Mouse (Mus musculus) hindbrain, embryonic 15.5 days (tissue): ENCODE measurements around the gene Ift81. TPM values are rescaled to one million over a fixed set of nuclear protein-coding genes. Genes with fewer than 3 reads are reported as not detected.
A peak's percentile ranks its signal among the peaks of the same experiment; 100 is the strongest.
"Not testable (repeated sequence)": the region's sequence is repeated elsewhere in the genome, so short reads cannot be mapped to it uniquely, and the experiment has no call there.

ENCODE experiments used
- ATAC-seq: fragments of 200-750 bp; cut with Nextera tagmentation; 2 replicates; pipeline ENCODE4 v1.8.0; 2017; ENCODE audit warnings: low read depth, moderate number of reproducible peaks, moderate TSS enrichment; ENCODE audit not compliant: low FRiP score
- H3K27ac ChIP-seq: fragments of 300-500 bp; sonication (generic); replicated peaks from 2 replicates; pipeline ENCODE4 v1.5.1; 2015; ENCODE audit warnings: mild to moderate bottlenecking, inconsistent platforms
- H3K27me3 ChIP-seq: fragments of 300-500 bp; sonication (generic); 2 replicates; pipeline ENCODE4 v1.6.1; 2015; ENCODE audit warnings: control low read depth, inconsistent platforms
- H3K36me3 ChIP-seq: fragments of 300-500 bp; sonication (generic); 2 replicates; pipeline ENCODE4 v1.6.1; 2015; ENCODE audit warnings: control low read depth, inconsistent platforms
- H3K4me1 ChIP-seq: fragments of 300-500 bp; sonication (generic); replicated peaks from 2 replicates; pipeline ENCODE4 v1.6.1; 2015; ENCODE audit warnings: control low read depth, inconsistent platforms
- H3K4me2 ChIP-seq: fragments of 300-500 bp; sonication (generic); 2 replicates; pipeline ENCODE4 v1.6.1; 2015; ENCODE audit warnings: moderate library complexity, mild to moderate bottlenecking, inconsistent platforms
- H3K4me3 ChIP-seq: fragments of 300-500 bp; sonication (generic); 2 replicates; pipeline ENCODE4 v1.5.1; 2015; ENCODE audit warnings: mild to moderate bottlenecking, inconsistent platforms
- H3K9ac ChIP-seq: fragments of 300-500 bp; sonication (generic); 2 replicates; pipeline ENCODE4 v1.6.1; 2015; ENCODE audit warnings: inconsistent platforms
- H3K9me3 ChIP-seq: fragments of 300-500 bp; sonication (generic); 2 replicates; pipeline ENCODE4 v1.6.1; 2016; ENCODE audit warnings: control low read depth, inconsistent platforms
- WGBS: fragments of 180-500 bp; shearing (Covaris S2); methylation state at CpG from one replicate; pipeline ENCODE4 v1.1.7; 2015; 5-methylcytosine and 5-hydroxymethylcytosine counted together
- polyA plus RNA-seq: library from polyadenylated mRNA; unstranded; fragments of >200 nt; fragmentation: Nextera tagmentation; extraction: Ambion mirVana; gene quantifications from 2 replicates; pipeline ENCODE4 v1.2.1, GENCODE M21; 2015

Ift81 gene
- 52.9 and 68.5 TPM in 2 replicates for polyA plus RNA-seq

DNA sequence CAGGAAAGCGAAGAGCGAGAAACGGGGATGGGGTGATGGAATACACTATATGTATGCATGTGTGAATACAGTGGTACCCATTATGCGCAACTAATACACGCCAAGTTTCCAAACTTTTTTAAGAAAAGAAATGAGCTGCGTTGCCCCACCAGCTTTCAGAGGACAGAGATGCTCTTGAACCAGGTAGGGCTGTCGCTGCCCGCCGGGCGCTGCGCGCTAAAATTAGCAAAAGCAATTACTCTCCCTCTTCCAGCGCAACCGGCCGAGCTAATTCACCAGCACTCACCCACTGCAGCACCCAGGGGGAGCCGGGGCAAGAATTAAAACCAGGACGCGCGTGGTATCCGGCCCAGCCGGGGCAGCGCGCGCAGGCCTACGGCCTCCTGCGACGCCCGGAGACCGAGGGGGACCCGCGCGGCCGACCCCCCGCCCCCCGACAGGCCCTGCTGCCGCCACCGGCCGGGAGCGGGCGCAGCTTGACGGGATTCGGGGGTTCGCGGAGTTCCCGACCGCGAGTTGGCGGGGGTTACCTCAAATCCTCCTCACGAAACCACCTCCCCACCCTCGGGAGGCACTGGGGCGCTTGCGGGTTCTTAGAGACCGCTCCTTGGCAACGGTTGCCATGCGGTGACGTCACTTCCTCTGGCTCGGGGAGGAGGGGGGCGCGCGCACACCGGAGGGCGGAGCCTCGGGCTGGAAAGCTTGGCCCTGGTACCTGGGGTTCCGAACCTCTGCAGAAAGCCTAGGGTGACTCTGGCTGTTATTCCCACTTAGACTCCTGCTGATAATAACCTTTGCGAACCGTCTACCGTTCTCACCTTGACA, at the start of gene Ift81:
Ift81 (minus strand) TSS at position 611 of the 825 bp plus-strand sequence.
- WGBS = under 1% methylated on average over 67 of the region's 67 CpGs
- Histone ChIP-seq H3K36me3 (peaks cover 10% of the 10 kb centered on the region; the same call in 1 of the 2 replicates), H3K27ac (peak within 1 kb of the TSS; percentile 95), H3K9me3 (no peaks in the 10 kb centered on the region), H3K4me1 (peaks cover 9% of the 10 kb centered on the region), H3K4me2 (peak within 1 kb of the TSS; percentile 75), H3K27me3 (no peaks in the 10 kb centered on the region), H3K9ac (peak within 1 kb of the TSS; percentile 90), H3K4me3 (peak within 1 kb of the TSS; percentile 93)
- peak; percentile 94 for ATAC-seq

DNA sequence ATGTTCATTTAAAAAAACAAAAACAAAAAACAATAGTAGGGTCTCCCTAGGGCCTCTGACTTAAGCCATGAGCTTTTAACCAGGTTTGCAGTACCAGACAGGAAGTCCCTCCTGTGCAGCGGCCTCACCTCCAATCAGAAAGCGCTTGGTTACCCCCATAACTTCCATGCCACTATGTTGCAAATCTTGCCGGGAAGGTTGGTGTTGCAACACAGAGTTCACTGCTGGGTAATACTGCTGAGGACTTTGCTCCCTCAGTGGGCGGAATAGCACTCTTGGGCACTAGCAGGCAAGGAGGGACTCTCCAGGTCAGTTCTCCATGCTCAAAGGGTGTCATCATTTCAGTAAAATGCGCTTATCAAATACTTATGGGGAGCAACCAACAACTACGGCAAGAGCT, 48.2 kb upstream of the Ift81 start:
- no peaks in the 10 kb centered on the region for H3K36me3 ChIP-seq
- ATAC-seq = no peak
- no peak overlapping the region for H3K27ac ChIP-seq
- no peak overlapping the region for H3K9ac ChIP-seq
- H3K27me3 ChIP-seq = no peaks in the 10 kb centered on the region
- WGBS = 95% methylated on average over 6 of the region's 6 CpGs
- no peaks in the 10 kb centered on the region for H3K9me3 ChIP-seq
- no peak overlapping the region for H3K4me2 ChIP-seq
- no peak overlapping the region for H3K4me3 ChIP-seq
- H3K4me1 ChIP-seq = no peaks in the 10 kb centered on the region

DNA sequence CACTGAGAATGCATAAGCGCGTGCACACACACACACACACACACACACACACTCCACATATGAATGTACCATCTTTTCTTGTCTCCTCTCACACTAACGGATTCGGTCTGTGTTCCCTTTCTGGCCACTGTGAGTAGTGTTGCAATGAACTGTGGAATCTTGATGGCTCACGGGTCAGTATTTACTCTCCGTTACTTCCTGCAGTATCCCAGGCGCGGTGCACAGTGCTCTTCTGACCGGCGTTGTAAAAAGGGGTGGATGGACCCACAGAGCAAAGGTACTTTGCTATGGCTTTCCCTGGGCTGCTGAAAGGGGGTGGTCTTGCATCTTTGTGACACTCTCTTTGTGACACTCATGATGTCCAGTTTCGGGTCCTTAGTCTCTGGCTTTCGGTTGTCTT, 42.5 kb upstream of the Ift81 start:
- no peaks in the 10 kb centered on the region for H3K27me3 ChIP-seq
- 95% methylated on average over 12 of the region's 12 CpGs for WGBS
- ATAC-seq = no peak

DNA sequence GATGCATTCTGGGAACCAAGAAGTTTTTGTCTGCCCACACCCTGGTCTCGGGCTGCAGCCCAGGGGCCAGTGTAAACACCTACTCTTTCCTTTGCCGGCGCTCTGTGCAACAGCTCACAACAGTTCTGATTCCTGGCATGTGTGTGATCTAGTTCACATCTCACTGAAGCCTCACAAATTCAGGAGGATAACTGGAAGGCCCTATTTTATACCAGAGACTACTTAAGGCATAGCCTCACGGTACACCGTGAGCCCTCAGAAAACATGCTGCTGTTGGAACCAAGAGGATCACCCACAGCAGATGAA, 39.9 kb upstream of the Ift81 start:
- Histone ChIP-seq H3K9ac (no peak overlapping the region), H3K9me3 (no peaks in the 10 kb centered on the region), H3K4me3 (no peak overlapping the region), H3K27ac (peak overlapping the region; percentile 80), H3K4me1 (peaks cover 26% of the 10 kb centered on the region), H3K36me3 (no peaks in the 10 kb centered on the region), H3K27me3 (no peaks in the 10 kb centered on the region), H3K4me2 (no peak overlapping the region)
- WGBS = 46% methylated on average over 5 of the region's 5 CpGs
- no peak for ATAC-seq

More for the DNA sequence above, 42.5 kb upstream of the Ift81 start:
- Histone ChIP-seq H3K36me3 (no peaks in the 10 kb centered on the region), H3K27ac (no peak overlapping the region), H3K4me2 (no peak overlapping the region), H3K9me3 (no peaks in the 10 kb centered on the region), H3K4me1 (peaks cover 26% of the 10 kb centered on the region), H3K9ac (no peak overlapping the region), H3K4me3 (no peak overlapping the region)

DNA sequence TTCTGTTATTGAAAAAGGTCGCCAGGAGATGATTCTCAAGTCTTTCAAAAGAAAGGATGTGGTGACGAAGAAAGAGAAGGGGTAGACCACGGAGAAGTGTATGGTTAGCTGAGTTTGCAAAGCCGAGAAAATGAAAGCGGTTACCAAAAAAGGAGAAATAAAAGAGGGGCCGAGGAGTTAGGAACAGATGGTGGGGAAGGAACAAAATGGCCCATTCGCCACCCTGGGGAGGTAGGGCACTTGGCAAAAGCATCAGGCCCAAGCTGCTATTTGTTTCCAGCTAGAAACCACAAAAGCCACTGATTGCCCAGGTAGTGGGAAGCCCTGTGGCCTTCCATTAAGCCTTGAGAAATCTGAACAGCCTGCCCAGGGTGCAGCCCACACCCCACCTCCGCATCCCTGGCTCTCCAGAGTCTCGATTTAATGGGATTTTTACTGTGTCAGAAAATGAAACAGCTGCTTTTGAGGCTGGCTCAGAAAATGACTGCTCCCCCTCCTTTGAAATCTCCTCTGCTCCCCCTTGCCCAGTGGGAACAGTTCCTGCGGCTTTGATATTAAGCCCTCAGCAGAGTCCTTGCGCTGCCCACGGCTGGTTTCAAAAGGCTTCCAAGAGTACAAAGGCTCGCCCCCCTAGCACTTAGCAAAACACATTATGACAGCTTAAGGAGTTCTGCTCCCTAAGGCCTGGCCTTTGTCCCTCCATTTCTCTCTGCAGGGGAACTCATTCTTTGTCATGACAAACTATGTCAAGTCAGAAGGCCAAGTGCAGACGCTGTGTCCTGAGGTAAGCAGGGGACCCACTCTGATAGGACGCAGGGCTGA, 39.3 kb upstream of the Ift81 start:
- 12% methylated on average over 15 of the region's 15 CpGs for WGBS
- peak overlapping the region; percentile 16; the same call in 1 of the 2 replicates for H3K4me2 ChIP-seq
- H3K4me1 ChIP-seq = peaks cover 26% of the 10 kb centered on the region
- ATAC-seq = peak; percentile 59; the same call in 1 of the 2 replicates
- no peaks in the 10 kb centered on the region for H3K27me3 ChIP-seq
- no peaks in the 10 kb centered on the region for H3K36me3 ChIP-seq
- no peak overlapping the region for H3K4me3 ChIP-seq
- H3K27ac ChIP-seq = peak overlapping the region; percentile 80
- H3K9me3 ChIP-seq = no peaks in the 10 kb centered on the region
- no peak overlapping the region for H3K9ac ChIP-seq

DNA sequence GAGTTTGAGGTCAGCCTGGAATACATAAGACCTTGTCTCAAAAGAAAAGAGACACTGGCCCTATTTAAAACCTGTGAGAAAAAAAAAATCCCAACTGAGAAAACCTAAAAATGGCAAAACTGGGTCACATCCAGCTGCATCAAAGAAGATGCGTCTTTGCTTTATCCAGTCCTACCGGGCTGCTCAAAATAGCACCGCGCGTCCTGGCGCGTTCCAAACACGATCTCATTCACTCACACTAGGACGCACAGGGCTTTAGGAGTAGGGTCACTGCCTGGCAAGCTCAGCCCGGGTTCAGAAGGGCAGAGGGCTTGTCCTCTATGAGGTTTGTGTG, 38.8 kb upstream of the Ift81 start:
- 24% methylated on average over 10 of the region's 10 CpGs for WGBS
- peak overlapping the region; percentile 80 for H3K27ac ChIP-seq
- H3K9me3 ChIP-seq = no peaks in the 10 kb centered on the region
- H3K4me1 ChIP-seq = peaks cover 26% of the 10 kb centered on the region
- peak overlapping the region; percentile 16; the same call in 1 of the 2 replicates for H3K4me2 ChIP-seq
- ATAC-seq = no peak
- no peaks in the 10 kb centered on the region for H3K36me3 ChIP-seq
- H3K27me3 ChIP-seq = no peaks in the 10 kb centered on the region
- H3K4me3 ChIP-seq = no peak overlapping the region
- H3K9ac ChIP-seq = no peak overlapping the region

DNA sequence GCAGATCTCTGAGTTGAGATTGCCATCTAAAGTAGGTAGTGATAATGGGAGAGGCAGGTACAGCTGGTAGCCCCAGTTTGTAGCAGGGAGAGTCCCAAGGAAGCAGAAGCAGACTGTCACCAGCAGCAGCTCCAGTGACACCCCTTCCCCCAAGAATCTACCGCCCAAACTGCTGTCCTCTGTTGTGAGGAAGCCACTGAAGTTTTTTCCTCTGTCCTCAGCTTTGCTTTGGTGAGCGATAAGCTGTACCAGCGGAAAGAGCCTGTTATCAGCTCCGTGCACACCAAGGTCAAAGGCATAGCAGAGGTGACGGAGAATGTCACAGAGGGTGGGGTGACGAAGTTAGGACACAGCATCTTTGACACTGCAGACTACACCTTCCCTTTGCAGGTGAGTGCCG, 38.2 kb upstream of the Ift81 start:
- Histone ChIP-seq H3K4me1 (peaks cover 26% of the 10 kb centered on the region), H3K27ac (peak overlapping the region; percentile 80), H3K9me3 (no peaks in the 10 kb centered on the region), H3K9ac (no peak overlapping the region), H3K4me3 (no peak overlapping the region), H3K4me2 (no peak overlapping the region), H3K36me3 (no peaks in the 10 kb centered on the region), H3K27me3 (no peaks in the 10 kb centered on the region)
- ATAC-seq = no peak
- WGBS = 73% methylated on average over 7 of the region's 7 CpGs

DNA sequence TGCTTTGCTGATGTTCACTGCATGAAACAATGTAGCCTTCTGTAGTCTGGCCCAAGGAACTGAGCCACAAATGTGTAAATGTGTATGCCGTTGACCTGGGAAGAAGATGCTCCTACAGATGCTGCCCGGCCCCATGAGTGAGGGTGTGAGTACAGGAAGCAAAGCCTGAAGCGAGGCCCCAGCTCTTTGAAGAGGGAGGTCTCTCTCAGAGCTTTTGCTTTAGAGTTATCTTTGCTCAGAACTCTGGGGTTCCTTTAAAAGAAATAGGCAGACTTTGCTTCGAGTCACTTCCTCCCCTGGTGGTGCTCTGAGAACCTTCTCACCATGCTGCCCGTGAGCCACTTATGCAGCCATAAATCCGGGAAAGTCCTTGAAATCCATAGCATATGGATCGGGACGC, 35.8 kb upstream of the Ift81 start:
- H3K27me3 ChIP-seq = no peaks in the 10 kb centered on the region
- no peak overlapping the region for H3K9ac ChIP-seq
- H3K4me1 ChIP-seq = peaks cover 32% of the 10 kb centered on the region
- no peaks in the 10 kb centered on the region for H3K36me3 ChIP-seq
- H3K9me3 ChIP-seq = no peaks in the 10 kb centered on the region
- no peak overlapping the region for H3K27ac ChIP-seq
- WGBS = 92% methylated on average over 8 of the region's 8 CpGs
- no peak overlapping the region for H3K4me2 ChIP-seq
- no peak overlapping the region for H3K4me3 ChIP-seq
- ATAC-seq = no peak

DNA sequence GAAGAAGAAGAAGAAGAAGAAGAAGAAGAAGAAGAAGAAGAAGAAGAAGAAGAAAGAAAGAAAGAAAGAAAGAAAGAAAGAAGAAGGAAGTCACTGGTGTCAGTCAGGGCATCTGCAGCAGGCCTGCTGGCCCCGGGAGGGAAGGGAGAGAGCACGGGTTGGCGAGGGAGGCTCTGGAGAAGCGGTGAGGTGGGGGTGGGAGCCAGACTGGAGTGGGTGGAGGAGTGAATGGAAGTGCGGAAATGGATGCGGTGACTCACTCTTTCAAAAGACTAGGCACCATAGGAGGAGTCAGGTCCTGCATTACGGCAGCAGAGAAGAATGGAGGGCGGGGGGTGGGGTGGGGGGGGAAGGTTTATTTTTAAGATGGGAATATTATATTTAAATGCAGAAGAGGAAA, 34.9 kb upstream of the Ift81 start:
- no peaks in the 10 kb centered on the region for H3K9me3 ChIP-seq
- H3K27me3 ChIP-seq = no peaks in the 10 kb centered on the region
- ATAC-seq = no peak
- H3K4me2 ChIP-seq = no peak overlapping the region
- H3K4me3 ChIP-seq = no peak overlapping the region
- no peak overlapping the region for H3K9ac ChIP-seq
- peaks cover 29% of the 10 kb centered on the region for H3K4me1 ChIP-seq
- H3K27ac ChIP-seq = no peak overlapping the region
- no peaks in the 10 kb centered on the region for H3K36me3 ChIP-seq
- WGBS = 76% methylated on average over 8 of the region's 8 CpGs

DNA sequence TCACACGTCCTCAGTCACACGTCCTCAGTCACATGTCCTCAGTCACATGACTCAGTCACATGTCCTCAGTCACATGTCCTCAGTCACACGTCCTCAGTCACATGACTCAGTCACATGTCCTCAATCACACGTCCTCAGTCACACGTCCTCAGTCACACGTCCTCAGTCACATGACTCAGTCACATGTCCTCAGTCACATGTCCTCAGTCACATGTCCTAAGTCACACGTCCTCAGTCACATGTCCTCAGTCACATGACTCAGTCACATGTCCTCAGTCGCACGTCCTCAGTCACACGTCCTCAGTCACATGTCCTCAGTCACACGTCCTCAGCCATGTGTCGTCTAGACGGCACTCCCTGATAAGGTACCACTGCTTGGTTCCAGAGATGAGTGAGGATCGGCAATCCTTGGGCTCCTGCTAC, 33.6 kb upstream of the Ift81 start:
- not testable (repeated sequence) for ATAC-seq, H3K4me3 ChIP-seq, H3K36me3 ChIP-seq, H3K27me3 ChIP-seq, H3K9me3 ChIP-seq, H3K27ac ChIP-seq, H3K9ac ChIP-seq, H3K4me2 ChIP-seq
- WGBS = 97% methylated on average over 14 of the region's 14 CpGs
- H3K4me1 ChIP-seq = peaks cover 19% of the 10 kb centered on the region

DNA sequence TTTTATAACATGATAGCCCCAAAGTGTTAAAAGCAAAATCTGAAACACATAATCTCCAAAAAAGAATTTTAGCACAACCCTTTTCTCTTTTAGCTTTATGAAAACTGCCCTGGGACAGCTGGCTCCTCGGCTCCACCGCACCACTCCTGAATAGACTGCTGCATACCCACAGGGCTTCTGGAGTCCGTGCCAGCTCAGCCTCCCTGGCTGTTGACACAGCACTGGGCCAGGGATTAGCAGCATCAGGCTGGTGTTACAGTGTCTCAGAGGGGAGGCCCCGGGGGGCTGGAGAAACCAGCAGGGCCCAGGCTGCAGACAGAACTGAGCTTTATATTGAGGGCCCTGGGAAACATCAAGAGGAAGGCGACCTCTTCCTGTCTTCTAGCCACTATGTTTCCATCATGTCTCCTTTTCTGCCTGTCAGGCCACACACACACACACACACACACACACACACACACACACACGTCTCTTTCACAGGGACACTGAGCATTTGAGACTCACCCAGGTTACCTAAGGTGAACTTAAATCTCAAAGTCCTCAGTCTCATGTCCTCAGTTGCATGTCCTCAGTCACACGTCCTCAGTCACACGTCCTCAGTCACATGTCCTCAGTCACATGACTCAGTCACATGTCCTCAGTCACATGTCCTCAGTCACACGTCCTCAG, 33.1 kb upstream of the Ift81 start:
- Histone ChIP-seq H3K27ac (peak overlapping the region; percentile 42; the same call in 1 of the 2 replicates), H3K4me3 (no peak overlapping the region), H3K4me1 (peaks cover 13% of the 10 kb centered on the region), H3K9ac (no peak overlapping the region), H3K36me3 (no peaks in the 10 kb centered on the region), H3K27me3 (no peaks in the 10 kb centered on the region), H3K9me3 (no peaks in the 10 kb centered on the region), H3K4me2 (no peak overlapping the region)
- no peak for ATAC-seq
- WGBS = 64% methylated on average over 9 of the region's 9 CpGs

DNA sequence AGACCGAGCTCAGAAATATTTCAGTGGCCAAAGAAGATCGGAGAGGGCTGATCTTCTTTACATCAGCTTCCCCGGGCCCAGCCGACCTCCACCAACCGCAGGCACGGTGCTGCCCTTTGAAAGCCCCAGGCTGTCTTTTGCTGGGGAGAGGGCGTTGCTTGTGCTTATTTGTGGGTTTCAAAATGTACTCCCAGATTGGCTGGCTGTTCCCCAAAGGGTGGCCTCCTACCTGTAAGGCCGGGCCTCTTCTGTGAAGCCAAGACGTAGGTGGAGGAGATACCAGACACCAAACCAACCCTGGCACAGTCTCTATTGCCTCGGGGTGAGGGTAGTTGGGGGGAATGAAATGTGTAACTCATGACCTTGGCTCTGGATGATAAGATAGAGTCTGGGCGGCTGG, 31.7 kb upstream of the Ift81 start:
- H3K27me3 ChIP-seq = no peaks in the 10 kb centered on the region
- WGBS = 86% methylated on average over 11 of the region's 11 CpGs
- no peak overlapping the region for H3K27ac ChIP-seq
- H3K36me3 ChIP-seq = no peaks in the 10 kb centered on the region
- no peak overlapping the region for H3K9ac ChIP-seq
- ATAC-seq = no peak
- H3K4me1 ChIP-seq = peaks cover 9% of the 10 kb centered on the region; the same call in 1 of the 2 replicates
- no peaks in the 10 kb centered on the region for H3K9me3 ChIP-seq
- no peak overlapping the region for H3K4me3 ChIP-seq
- H3K4me2 ChIP-seq = no peak overlapping the region
